Mouse (Mus musculus) thymus, adult 2 months (tissue): ENCODE results near the gene Lhfp. TPM values are rescaled to one million over a fixed set of nuclear protein-coding genes. Genes with fewer than 3 reads are reported as not detected.

Experiments used
- DNase-seq: peaks from one replicate; pipeline ENCODE4 v3.0.0; 2021
- H3K27ac ChIP-seq: fragments of 200-500 bp; 2 replicates; pipeline ENCODE4 v1.5.1; 2012; ENCODE audit warnings: low read length, control low read depth; ENCODE audit not compliant: control insufficient read depth, insufficient read depth
- H3K27me3 ChIP-seq: fragments of 200-500 bp; 2 replicates; pipeline ENCODE4 v1.6.1; 2012; ENCODE audit warnings: mild to moderate bottlenecking, low read length, moderate library complexity, mixed read lengths; ENCODE audit not compliant: control insufficient read depth, insufficient read depth
- H3K36me3 ChIP-seq: fragments of 200-500 bp; 2 replicates; pipeline ENCODE4 v1.6.1; 2012; ENCODE audit warnings: mild to moderate bottlenecking, low read length, moderate library complexity; ENCODE audit not compliant: control insufficient read depth, insufficient read depth
- H3K4me1 ChIP-seq: fragments of 200-500 bp; replicated peaks from 2 replicates; pipeline ENCODE4 v1.6.1; 2012; ENCODE audit warnings: low read length; ENCODE audit not compliant: control insufficient read depth, insufficient read depth
- H3K4me3 ChIP-seq: fragments of 200-500 bp; 2 replicates; pipeline ENCODE4 v1.5.1; 2012; ENCODE audit warnings: mild to moderate bottlenecking, low read length, control low read depth, moderate library complexity; ENCODE audit not compliant: control insufficient read depth, insufficient read depth
- CTCF ChIP-seq: fragments of 200-500 bp; IDR thresholded peaks from 2 replicates; pipeline ENCODE4 v1.5.1; 2012; ENCODE audit warnings: mild to moderate bottlenecking, control low read depth, low read length, moderate library complexity, borderline replicate concordance; ENCODE audit not compliant: control insufficient read depth, poor library complexity, insufficient read depth; ENCODE audit errors: extremely low read depth
- POLR2A ChIP-seq: fragments of 200-500 bp; IDR thresholded peaks from 2 replicates; pipeline ENCODE4 v1.6.1; 2012; ENCODE audit warnings: mild to moderate bottlenecking, low read length, control low read depth, moderate library complexity; ENCODE audit not compliant: control insufficient read depth, poor library complexity, insufficient read depth; ENCODE audit errors: extremely low read depth
- WGBS: fragments of 180-500 bp; shearing (Covaris S2); methylation state at CpG from one replicate; pipeline ENCODE4 v1.1.7; 2018; 5-methylcytosine and 5-hydroxymethylcytosine counted together
- polyA plus RNA-seq: library from polyadenylated mRNA; depleted of rRNA; stranded (reverse); fragments of >200 nt; gene quantifications from 2 replicates; pipeline ENCODE4 v1.2.3, GENCODE M21; 2012; rRNA removed

Lhfp gene
- polyA plus RNA-seq, 1 experiment = 18.7 TPM

DNA sequence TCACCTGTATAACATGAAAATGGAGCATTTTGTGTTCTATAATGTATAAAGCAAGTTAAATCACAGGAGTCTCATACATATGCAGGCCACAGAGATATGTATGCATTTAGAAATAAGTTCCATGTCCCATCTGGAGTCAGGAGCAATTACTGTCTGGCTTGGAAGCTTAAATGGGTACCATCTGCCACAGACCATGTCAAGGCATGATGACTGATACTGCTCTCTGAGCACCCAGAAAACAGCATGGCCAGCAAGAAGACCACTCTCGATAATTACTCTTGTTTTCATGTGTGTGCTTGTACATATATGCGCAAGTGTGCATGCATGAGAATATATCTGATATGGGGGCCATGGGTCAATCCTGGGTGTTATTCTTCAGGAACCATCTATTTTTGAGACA is 269.3 kb downstream of the Lhfp start:
- TF ChIP-seq CTCF = no peak
- TF ChIP-seq POLR2A = no peak
- 97% methylated on average over 2 of the region's 2 CpGs for WGBS
- no peaks in the 10 kb centered on the region for H3K4me1 ChIP-seq
- no peaks in the 10 kb centered on the region for H3K36me3 ChIP-seq
- no peaks in the 10 kb centered on the region for H3K27me3 ChIP-seq
- DNase-seq = no peak
- no peak overlapping the region for H3K27ac ChIP-seq
- no peak overlapping the region for H3K4me3 ChIP-seq

Other genes starting within 250 kb of the Lhfp start
- gene Cog6, start 24.3 kb upstream of the Lhfp start, polyA plus RNA-seq = 22.3 and 26.8 TPM in 2 replicates